Mouse (Mus musculus) ES-E14 (cell line): ENCODE data around the gene Ankrd12. TPM values are rescaled to one million over a fixed set of nuclear protein-coding genes. Genes with fewer than 3 reads are reported as not detected.

Source experiments
- DNase-seq: peaks from one replicate; pipeline ENCODE4 v3.0.0-alpha.2; 2013; ENCODE audit warnings: low read depth, low spot score
- H3K27ac ChIP-seq: 2 replicates; pipeline ENCODE4 v1.5.1; 2012; ENCODE audit warnings: low read depth, mild to moderate bottlenecking, low read length, moderate library complexity, mixed read lengths; ENCODE audit not compliant: poor library complexity, insufficient read depth, severe bottlenecking
- H3K36me3 ChIP-seq: 2 replicates; pipeline ENCODE4 v1.6.1; 2012; ENCODE audit warnings: mild to moderate bottlenecking, low read length, moderate library complexity, mixed read lengths; ENCODE audit not compliant: control insufficient read depth, poor library complexity, insufficient read depth, severe bottlenecking
- H3K4me1 ChIP-seq, 2 experiments: fragments of 150-350 bp in 1 of 2; sonication (generic) in 1 of 2; 2 replicates each; pipeline ENCODE4 v1.6.1; 2012; ENCODE audit warnings: low read length in 2 of 2, mild to moderate bottlenecking in 1 of 2, mixed read lengths in 1 of 2; ENCODE audit not compliant: control insufficient read depth in 2 of 2, insufficient read depth in 2 of 2, poor library complexity in 1 of 2
- H3K4me3 ChIP-seq, 2 experiments: fragments of 150-350 bp in 1 of 2; sonication (generic) in 1 of 2; 2 replicates each; pipeline ENCODE4 v1.5.1; 2012; ENCODE audit warnings: low read length in 2 of 2, low read depth in 1 of 2, mild to moderate bottlenecking in 1 of 2, mixed read lengths in 1 of 2; ENCODE audit not compliant: insufficient read depth in 1 of 2, poor library complexity in 1 of 2, severe bottlenecking in 1 of 2
- H3K9ac ChIP-seq: 2 replicates; pipeline ENCODE4 v1.6.1; 2012; ENCODE audit warnings: low read depth, mild to moderate bottlenecking, low read length, mixed read lengths; ENCODE audit not compliant: poor library complexity, insufficient read depth, severe bottlenecking
- H3K9me3 ChIP-seq: fragments of 150-350 bp; sonication (generic); 2 replicates; pipeline ENCODE4 v1.6.1; 2012; ENCODE audit warnings: low read depth, mild to moderate bottlenecking, low read length; ENCODE audit not compliant: control insufficient read depth, insufficient read depth
- CHD2 ChIP-seq: IDR thresholded peaks from 2 replicates; pipeline ENCODE4 v1.6.1; 2014; ENCODE audit warnings: mild to moderate bottlenecking, low read depth, low read length, inconsistent platforms
- HCFC1 ChIP-seq: IDR thresholded peaks from 2 replicates; pipeline ENCODE4 v1.6.1; 2012; ENCODE audit warnings: low read length, inconsistent platforms, borderline replicate concordance; ENCODE audit not compliant: insufficient read depth
- MAFK ChIP-seq: IDR thresholded peaks from 2 replicates; pipeline ENCODE4 v1.6.1; 2014; ENCODE audit warnings: mild to moderate bottlenecking, low read depth, low read length, inconsistent platforms; ENCODE audit not compliant: insufficient read depth
- ZC3H11A ChIP-seq: IDR thresholded peaks from 2 replicates; pipeline ENCODE4 v1.6.1; 2012; ENCODE audit warnings: low read depth, mild to moderate bottlenecking, inconsistent platforms, low read length, borderline replicate concordance
- ZNF384 ChIP-seq: IDR thresholded peaks from 2 replicates; pipeline ENCODE4 v1.6.1; 2012; ENCODE audit warnings: low read depth, low read length, inconsistent platforms
- in situ Hi-C, 2 experiments: fragments of 600-800 bp; cut with MboI; formaldehyde crosslinking; loops; one replicate each; pipeline ENCODE4 v1.15.1; 2025; ENCODE audit warnings: low sequenced_read_pairs in 2 of 2, inconsistent platforms in 1 of 2; ENCODE audit not compliant: unreplicated experiment in 2 of 2
- total RNA-seq: library from RNA; depleted of rRNA; stranded (reverse); fragments of 300-350 nt; gene quantifications from 2 replicates; pipeline ENCODE4 v1.2.3, GENCODE M21; 2012

Ankrd12 gene
- total RNA-seq, 1 experiment: 8.3 TPM

GRCm38 (mm10) chr17:65950622-65951404 lies 126.1 kb downstream of the Ankrd12 start, which contains the start of gene Twsg1:
Gene Twsg1 (minus strand): TSS chr17:65951226.
- H3K27ac ChIP-seq: no peak within 1 kb of the TSS
- TF ChIP-seq HCFC1 (no peak), CHD2 (no peak), MAFK (no peak), ZC3H11A (no peak), ZNF384 (no peak)
- DNase-seq: peak; percentile 75
- peak within 1 kb of the TSS; percentile 93 for H3K9ac ChIP-seq
- H3K36me3 ChIP-seq: peaks cover 7% of the 10 kb centered on the region; the same call in 1 of the 2 replicates
- H3K4me1 ChIP-seq: peaks cover 1 to 18% of the 10 kb centered on the region in 2 experiments; a peak in 3 of 4 replicates
- H3K4me3 ChIP-seq: peak within 1 kb of the TSS; percentile 85 to 97
- no peaks in the 10 kb centered on the region for H3K9me3 ChIP-seq
- in situ Hi-C loops: no loop called here

GRCm38 (mm10) chr17:65950183-65950582 lies 126.7 kb downstream of the Ankrd12 start:
- no peaks in the 10 kb centered on the region for H3K9me3 ChIP-seq
- DNase-seq: no peak
- H3K27ac ChIP-seq: no peak overlapping the region
- no peak for TF ChIP-seq HCFC1
- TF ChIP-seq MAFK: no peak
- TF ChIP-seq ZC3H11A: no peak
- TF ChIP-seq ZNF384: no peak
- TF ChIP-seq CHD2: no peak
- in situ Hi-C loops: no loop called here
- peak overlapping the region; percentile 85 to 97 for H3K4me3 ChIP-seq
- no peak overlapping the region; the same call in 1 of the 2 replicates for H3K9ac ChIP-seq
- peaks cover 7% of the 10 kb centered on the region; the same call in 1 of the 2 replicates for H3K36me3 ChIP-seq
- H3K4me1 ChIP-seq: peaks cover 0 to 16% of the 10 kb centered on the region in 2 experiments; a peak in 2 of 4 replicates

- Histone ChIP-seq H3K27ac (no peak overlapping the region), H3K4me1 (peaks cover 3 to 10% of the 10 kb centered on the region in 2 experiments; a peak in 3 of 4 replicates), H3K36me3 (peaks cover 7% of the 10 kb centered on the region; the same call in 1 of the 2 replicates), H3K9me3 (no peaks in the 10 kb centered on the region), H3K9ac (no peak overlapping the region), H3K4me3 (no peak overlapping the region)
- in situ Hi-C loops: no loop called here
- no peak for DNase-seq
- TF ChIP-seq MAFK: no peak
- TF ChIP-seq CHD2: no peak
- no peak for TF ChIP-seq HCFC1
- TF ChIP-seq ZC3H11A: no peak
- TF ChIP-seq ZNF384: no peak
Observed at GRCm38 (mm10) chr17:65947307-65947706, 129.6 kb downstream of the Ankrd12 start.

GRCm38 (mm10) chr17:65945420-65945819 lies 131.5 kb downstream of the Ankrd12 start:
- no peaks in the 10 kb centered on the region for H3K9me3 ChIP-seq
- in situ Hi-C loops: no loop called here
- no peak overlapping the region for H3K4me3 ChIP-seq
- peaks cover 7 to 16% of the 10 kb centered on the region in 2 experiments; a peak in 3 of 4 replicates for H3K4me1 ChIP-seq
- no peak for DNase-seq
- H3K27ac ChIP-seq: no peak overlapping the region
- TF ChIP-seq ZNF384 (no peak), HCFC1 (no peak), ZC3H11A (no peak), MAFK (no peak), CHD2 (no peak)
- H3K36me3 ChIP-seq: peaks cover 7% of the 10 kb centered on the region; the same call in 1 of the 2 replicates
- H3K9ac ChIP-seq: no peak overlapping the region
